Mouse (Mus musculus): ENCODE measurements around the gene Nr2e1. TPM values are rescaled to one million over a fixed set of nuclear protein-coding genes. Genes with fewer than 3 reads are reported as not detected.

Nr2e1 gene
- polyA plus RNA-seq, 1 experiment from 2014 or later: not detected

DNA sequence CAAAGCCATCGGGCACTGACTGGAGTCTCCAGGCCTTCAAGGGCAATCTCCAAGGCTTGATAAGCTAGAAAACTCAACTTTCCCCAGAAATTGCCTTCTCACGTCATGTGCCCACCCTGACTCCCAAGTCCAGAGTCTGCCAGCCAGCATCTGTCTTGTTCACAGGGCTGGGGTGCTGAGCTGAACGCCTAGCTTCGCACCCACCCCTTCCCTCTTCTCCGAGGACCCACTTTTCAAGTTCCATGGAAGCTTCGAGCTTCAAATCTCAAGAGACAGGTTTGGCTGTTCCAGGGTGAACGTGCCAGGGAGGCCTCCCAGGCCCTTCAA, 2.5 kb downstream of the Nr2e1 start:
- Histone ChIP-seq H3K4me3 (ENCODE audit: inconsistent target) (no peak overlapping the region), H3K36me3 (ENCODE audit: inconsistent target) (no peaks in the 10 kb centered on the region)
- 18% methylated on average over 7 of the region's 7 CpGs for WGBS (ENCODE audit: missing documents)

DNA sequence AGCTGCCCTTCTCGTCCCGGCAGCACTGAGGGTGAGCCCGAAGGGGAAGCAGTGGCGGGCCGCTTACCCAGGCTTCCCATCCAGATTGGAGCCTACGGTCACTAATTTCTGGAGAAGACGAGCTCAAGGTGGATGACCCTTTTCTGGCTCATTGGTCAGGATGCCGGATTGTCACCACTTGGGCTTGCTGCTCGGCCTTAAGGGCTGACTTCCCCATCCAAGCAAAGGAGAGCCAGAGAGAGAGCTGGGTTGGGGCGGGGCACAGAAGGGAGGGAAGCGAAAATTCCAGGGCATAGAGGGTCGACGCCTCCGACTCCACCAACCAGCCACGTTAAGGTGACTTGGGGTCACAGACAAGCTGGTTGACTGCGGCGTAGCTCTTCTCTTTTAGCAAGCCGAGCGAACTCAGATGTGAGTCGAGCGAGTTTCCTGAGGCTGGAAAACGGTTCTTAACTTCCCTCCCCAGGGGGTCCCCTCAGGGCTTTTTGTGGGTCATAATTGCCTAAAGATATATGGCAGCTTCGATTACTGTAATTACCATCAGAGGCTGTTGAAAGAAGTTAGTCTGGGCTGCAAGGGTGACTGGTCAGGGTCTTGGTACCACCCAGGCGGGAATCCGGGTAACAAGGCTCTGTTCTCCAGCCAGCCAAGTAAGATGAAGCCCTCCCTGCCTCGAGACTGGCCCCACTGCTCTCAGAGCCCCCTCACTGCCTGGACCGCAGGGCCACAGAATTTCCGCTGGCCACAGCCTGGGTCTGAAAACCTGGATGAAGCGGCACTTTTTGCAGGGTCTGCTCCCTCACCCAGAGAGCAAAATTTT, 3.1 kb downstream of the Nr2e1 start:
- Histone ChIP-seq H3K79me2 (ENCODE audit: inconsistent target) (no peaks in the 10 kb centered on the region), H3K4me3 (ENCODE audit: inconsistent target) (no peak overlapping the region), H3K27ac (no peak overlapping the region), H3K36me3 (ENCODE audit: inconsistent target) (no peaks in the 10 kb centered on the region)
- 5% methylated on average over 29 of the region's 29 CpGs for WGBS (ENCODE audit: missing documents)

More for the DNA sequence above, 2.5 kb downstream of the Nr2e1 start:
- no peak overlapping the region for H3K27ac ChIP-seq
- H3K79me2 ChIP-seq (ENCODE audit: inconsistent target): no peaks in the 10 kb centered on the region

DNA sequence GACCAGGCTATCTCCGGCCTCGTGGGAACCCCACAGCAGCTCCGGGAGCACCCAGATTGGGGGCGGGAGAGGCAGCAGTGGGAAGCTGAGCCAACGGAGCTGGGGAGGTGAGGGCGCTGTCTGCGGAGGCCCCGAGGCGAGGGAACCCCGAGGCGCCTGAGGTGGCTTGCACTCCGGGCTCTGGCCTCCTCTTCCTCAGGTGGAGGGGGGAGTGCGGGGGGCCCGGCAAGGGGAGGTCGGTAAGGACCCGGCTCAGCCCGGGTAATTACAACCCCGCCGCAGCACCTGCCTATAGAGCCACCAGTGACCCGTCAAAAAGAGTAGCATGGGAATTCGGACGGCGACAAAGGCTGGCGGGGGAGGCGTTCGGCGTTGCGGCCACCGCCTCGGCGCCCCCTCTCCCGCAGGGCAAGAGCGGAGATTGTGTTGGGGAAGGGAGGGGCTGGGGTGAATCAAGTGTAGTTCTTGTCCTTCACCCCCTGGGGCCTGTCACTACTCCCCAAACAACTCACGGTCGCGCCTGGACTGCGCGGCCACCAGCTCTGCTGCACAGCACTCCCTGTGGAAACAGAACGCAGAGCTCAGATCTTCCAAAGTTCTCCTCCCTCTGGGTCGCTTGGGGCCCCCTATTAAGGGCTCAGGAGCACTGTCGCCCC, 3.8 kb downstream of the Nr2e1 start:
- Histone ChIP-seq H3K4me3 (ENCODE audit: inconsistent target) (no peak overlapping the region), H3K79me2 (ENCODE audit: inconsistent target) (no peaks in the 10 kb centered on the region), H3K36me3 (ENCODE audit: inconsistent target) (no peaks in the 10 kb centered on the region), H3K27ac (no peak overlapping the region)
- WGBS (ENCODE audit: missing documents): 3% methylated on average over 37 of the region's 41 CpGs

DNA sequence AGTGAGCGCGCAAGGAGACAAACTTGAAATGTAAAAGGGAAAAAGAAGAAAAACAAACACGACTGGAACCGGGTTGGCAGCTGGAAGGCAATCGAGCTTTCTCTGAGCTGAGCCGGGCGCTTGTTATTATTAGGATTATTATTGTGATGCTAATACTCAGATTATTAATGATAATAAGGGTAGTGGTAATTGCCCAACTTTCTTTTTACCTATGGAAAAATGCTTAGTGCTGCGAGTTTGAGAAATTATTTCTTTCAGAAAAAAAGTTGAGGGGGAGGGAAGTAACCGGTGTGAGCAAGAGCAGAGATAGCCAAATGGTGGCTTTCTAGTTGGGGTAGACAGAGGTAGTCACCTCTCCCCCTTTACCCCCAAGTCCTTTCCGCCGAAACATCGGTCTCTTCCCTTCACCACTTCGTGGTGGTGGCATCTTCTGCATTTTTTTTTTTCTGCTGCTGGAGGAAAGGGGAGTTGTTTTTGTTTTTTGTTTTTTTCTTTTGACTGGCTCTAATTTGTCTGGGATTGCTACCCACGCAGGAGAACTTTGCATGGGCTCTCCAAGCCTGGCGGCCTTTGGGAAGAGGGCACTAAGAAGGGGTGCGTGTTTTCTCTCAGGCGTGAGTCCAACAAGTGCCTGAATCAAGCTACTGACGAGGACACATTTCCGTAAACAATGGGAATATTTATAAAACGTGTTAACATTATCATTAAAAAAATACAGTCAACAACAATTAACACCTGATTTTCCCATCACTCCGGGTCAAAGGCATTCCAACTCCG, 4.5 kb downstream of the Nr2e1 start:
- WGBS (ENCODE audit: missing documents): 12% methylated on average over 18 of the region's 22 CpGs
- Histone ChIP-seq H3K79me2 (ENCODE audit: inconsistent target) (no peaks in the 10 kb centered on the region), H3K36me3 (ENCODE audit: inconsistent target) (no peaks in the 10 kb centered on the region), H3K4me3 (ENCODE audit: inconsistent target) (no peak overlapping the region), H3K27ac (no peak overlapping the region)

DNA sequence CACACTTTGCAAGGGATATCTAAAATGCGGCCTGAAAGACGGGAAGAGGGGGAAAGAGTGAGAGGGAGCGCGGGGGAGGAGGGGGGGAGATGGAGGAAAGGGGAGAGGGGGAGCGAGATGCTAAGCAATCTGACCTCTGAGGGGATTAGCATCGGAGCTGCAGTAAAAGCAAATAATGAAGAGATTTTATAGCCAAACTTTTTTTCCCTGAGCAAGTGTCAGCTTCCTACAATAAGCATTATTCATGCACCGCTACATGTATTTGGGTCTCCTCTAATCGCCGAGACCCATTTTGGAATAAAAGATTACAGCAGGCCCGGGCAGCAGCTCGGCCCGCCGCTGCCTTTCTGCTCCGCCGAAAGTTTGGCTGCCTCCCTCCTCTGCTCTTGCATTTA, 5.2 kb downstream of the Nr2e1 start:
- Histone ChIP-seq H3K79me2 (ENCODE audit: inconsistent target) (no peaks in the 10 kb centered on the region), H3K36me3 (ENCODE audit: inconsistent target) (no peaks in the 10 kb centered on the region), H3K27ac (no peak overlapping the region), H3K4me3 (ENCODE audit: inconsistent target) (no peak overlapping the region)
- WGBS (ENCODE audit: missing documents): under 1% methylated on average over 15 of the region's 15 CpGs

DNA sequence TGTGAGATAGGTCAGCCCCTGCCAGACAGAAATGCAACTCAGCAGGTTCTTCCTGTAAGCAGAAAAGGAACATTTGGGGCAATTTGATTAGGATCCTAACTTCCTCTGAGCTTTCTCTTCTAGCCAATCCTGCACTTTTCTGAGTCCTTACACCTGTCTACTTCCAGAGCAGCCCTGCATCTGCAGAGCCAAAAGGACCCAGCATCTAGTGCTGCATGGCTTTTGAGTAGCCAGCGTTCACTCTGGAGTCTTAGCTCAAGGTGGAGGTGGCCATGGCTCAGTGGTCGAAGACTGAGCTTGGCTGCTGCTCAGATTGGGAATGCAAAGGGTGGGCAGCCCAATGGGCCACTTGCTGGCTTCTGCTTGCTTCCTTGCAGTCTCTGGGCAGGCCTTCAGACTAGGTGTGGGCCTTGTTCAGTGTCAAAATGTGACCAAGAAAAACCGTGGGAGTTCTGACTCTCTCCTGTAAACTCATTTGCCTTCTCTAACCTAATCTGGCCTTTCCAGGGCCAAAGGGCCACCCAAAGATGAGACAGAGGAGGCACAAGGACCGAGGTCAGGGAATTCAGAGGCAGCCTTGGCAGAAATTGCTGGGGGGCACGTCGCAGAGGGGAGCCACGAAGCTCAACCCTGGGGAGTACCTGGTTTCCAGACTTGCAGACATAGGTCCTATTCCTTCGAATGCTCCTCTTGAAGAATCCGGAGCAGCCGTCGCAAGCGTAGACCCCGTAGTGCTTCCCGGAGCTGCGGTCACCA, 5.7 kb downstream of the Nr2e1 start:
- H3K4me3 ChIP-seq (ENCODE audit: inconsistent target): no peak overlapping the region
- WGBS (ENCODE audit: missing documents): 8% methylated on average over 15 of the region's 15 CpGs
- no peaks in the 10 kb centered on the region for H3K36me3 ChIP-seq (ENCODE audit: inconsistent target)
- H3K79me2 ChIP-seq (ENCODE audit: inconsistent target): no peaks in the 10 kb centered on the region
- H3K27ac ChIP-seq: no peak overlapping the region

DNA sequence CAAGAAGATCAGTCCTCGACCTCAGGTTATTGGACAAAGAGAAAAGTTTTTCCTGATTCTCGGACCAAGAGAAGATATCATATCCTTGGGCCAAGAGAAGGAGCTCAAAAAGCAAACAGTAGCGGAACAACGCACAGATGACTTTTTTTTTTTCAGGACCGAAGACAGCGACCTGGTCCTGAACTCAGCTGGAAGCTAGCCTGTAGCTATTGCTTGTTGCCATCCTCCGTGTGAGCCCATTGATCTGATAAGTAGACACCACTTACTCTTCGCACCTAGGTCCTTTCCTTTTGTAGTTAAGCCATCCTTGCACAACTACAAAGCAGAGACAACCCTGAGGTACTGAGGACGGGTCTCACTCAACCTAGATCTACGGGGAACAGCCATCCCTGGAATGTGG, 8.8 kb downstream of the Nr2e1 start:
- Histone ChIP-seq H3K4me3 (ENCODE audit: inconsistent target) (no peak overlapping the region), H3K79me2 (ENCODE audit: inconsistent target) (no peaks in the 10 kb centered on the region), H3K36me3 (ENCODE audit: inconsistent target) (no peaks in the 10 kb centered on the region), H3K27ac (no peak overlapping the region)
- 9% methylated on average over 10 of the region's 10 CpGs for WGBS (ENCODE audit: missing documents)

DNA sequence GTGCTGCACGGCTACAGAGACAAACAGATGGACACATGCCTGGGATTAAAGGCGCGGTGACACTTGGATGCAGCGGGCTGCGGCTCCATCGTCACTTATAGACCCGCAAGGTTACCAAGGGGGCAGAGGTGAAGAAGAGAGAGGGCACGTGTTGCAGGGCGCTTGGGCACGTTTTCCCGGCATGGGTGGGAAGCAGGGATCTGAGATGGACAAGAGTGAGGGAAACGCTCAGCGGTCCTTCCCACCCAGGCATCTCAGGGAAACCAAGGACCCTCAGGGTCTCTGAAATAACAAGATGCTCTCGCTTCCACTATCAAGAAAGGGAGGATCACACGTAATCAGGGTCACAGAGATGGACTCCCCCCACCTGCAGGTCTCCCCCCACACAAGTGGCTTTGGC, 10.5 kb downstream of the Nr2e1 start:
- H3K27ac ChIP-seq: no peak overlapping the region
- H3K79me2 ChIP-seq (ENCODE audit: inconsistent target): no peaks in the 10 kb centered on the region
- 6% methylated on average over 15 of the region's 15 CpGs for WGBS (ENCODE audit: missing documents)
- H3K4me3 ChIP-seq (ENCODE audit: inconsistent target): no peak overlapping the region
- no peaks in the 10 kb centered on the region for H3K36me3 ChIP-seq (ENCODE audit: inconsistent target)

DNA sequence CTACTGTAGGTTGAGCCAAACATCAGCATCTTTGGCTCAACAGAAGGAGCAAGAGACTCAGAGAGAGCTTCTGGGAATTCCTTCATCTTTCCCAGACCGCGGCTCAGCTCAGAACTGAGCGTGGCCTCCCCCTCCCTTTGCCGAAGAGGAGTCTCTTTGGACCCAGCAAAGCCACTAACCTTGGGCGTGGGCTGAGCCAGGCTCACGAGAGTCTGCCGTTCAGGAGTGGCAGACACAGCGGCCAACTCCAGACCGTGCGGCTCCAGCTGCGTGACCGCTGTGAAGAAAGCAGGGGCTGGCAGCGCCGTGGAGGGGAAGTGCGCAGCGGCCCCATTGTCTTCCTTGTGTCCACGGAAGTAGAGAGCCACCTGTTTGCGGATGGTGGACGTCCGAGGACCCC, 10.9 kb downstream of the Nr2e1 start:
- H3K79me2 ChIP-seq (ENCODE audit: inconsistent target): no peaks in the 10 kb centered on the region
- H3K4me3 ChIP-seq (ENCODE audit: inconsistent target): no peak overlapping the region
- H3K36me3 ChIP-seq (ENCODE audit: inconsistent target): no peaks in the 10 kb centered on the region
- WGBS (ENCODE audit: missing documents): 3% methylated on average over 20 of the region's 20 CpGs
- no peak overlapping the region for H3K27ac ChIP-seq

DNA sequence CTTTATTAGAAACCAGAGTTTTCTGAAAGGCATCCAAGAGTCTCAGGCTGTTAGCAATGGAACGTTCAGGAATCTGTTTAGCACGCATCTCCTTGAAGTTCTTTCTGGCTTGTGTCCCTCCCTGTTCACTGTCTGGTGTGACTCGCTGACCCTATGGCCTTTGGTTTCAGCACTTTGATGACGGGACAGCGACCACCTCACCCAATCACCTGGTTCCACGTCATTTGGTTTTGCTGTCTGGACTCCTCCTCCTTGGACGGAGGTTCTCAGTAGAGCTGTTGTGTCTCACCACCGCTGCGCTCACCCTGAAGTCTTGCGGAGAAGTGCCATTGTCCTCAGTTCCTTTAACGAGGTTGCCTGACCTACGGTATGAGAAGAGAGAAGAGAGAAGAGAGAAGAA, 21.2 kb downstream of the Nr2e1 start:
- H3K27ac ChIP-seq: no peak overlapping the region
- H3K4me3 ChIP-seq (ENCODE audit: inconsistent target): no peak overlapping the region
- no peaks in the 10 kb centered on the region for H3K79me2 ChIP-seq (ENCODE audit: inconsistent target)
- no peaks in the 10 kb centered on the region for H3K36me3 ChIP-seq (ENCODE audit: inconsistent target)
- 5% methylated on average over 10 of the region's 12 CpGs for WGBS (ENCODE audit: missing documents)

DNA sequence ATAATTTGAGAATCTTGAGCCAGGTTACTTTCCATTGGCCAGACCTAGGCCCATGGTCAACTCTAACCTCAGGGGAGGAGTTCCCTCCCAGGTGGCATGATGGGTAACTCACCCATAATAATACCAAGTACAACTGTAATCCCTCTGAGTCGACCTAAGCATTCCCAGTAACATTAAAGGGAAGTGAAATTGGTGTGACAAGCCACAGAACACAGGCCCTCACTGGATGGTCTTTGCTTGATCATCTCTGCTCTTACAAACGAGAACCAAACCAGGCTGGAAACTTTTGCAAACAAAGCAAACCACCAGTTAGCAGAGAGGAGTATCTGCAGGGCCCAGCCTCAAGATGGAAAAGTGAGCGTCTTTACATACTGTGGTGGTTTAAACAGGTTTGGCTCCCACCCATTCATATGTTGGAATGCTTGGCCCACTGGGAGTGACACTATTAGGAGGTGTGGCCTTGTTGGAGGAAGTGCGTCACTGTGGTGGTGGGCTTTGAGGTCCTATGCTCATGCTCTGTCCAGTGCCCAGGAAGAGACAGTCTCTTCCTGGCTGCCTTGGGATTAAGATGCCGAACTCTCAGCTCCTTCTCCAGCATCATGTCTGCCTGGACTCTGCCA, 23.7 kb downstream of the Nr2e1 start:
- H3K36me3 ChIP-seq (ENCODE audit: inconsistent target): no peaks in the 10 kb centered on the region
- no peaks in the 10 kb centered on the region for H3K79me2 ChIP-seq (ENCODE audit: inconsistent target)
- no peak overlapping the region for H3K4me3 ChIP-seq (ENCODE audit: inconsistent target)
- 53% methylated on average over 5 of the region's 5 CpGs for WGBS (ENCODE audit: missing documents)
- H3K27ac ChIP-seq: no peak overlapping the region

DNA sequence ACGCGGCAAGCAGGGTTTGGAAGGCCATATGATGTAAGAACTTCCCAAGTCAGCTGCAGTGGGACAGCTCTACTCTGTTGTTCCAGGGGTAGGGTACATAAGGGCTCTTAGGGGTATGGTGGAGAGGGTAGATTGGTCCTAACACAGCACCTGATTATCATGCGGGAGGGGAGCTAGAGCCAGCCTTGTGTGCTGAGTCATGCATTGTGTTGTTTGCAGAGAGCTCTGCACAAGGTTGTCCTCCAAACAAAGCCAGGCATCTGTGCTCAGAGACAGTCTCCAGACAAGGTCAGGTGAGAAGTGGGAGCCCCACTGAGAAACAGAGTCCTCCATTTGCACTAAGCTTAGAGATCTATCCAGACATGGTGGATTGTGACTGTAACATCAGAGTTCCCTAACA, 36.9 kb downstream of the Nr2e1 start:
- H3K4me3 ChIP-seq (ENCODE audit: inconsistent target): no peak overlapping the region
- WGBS (ENCODE audit: missing documents): 97% methylated on average over 3 of the region's 3 CpGs
- no peak overlapping the region for H3K27ac ChIP-seq
- no peaks in the 10 kb centered on the region for H3K79me2 ChIP-seq (ENCODE audit: inconsistent target)
- no peaks in the 10 kb centered on the region for H3K36me3 ChIP-seq (ENCODE audit: inconsistent target)

DNA sequence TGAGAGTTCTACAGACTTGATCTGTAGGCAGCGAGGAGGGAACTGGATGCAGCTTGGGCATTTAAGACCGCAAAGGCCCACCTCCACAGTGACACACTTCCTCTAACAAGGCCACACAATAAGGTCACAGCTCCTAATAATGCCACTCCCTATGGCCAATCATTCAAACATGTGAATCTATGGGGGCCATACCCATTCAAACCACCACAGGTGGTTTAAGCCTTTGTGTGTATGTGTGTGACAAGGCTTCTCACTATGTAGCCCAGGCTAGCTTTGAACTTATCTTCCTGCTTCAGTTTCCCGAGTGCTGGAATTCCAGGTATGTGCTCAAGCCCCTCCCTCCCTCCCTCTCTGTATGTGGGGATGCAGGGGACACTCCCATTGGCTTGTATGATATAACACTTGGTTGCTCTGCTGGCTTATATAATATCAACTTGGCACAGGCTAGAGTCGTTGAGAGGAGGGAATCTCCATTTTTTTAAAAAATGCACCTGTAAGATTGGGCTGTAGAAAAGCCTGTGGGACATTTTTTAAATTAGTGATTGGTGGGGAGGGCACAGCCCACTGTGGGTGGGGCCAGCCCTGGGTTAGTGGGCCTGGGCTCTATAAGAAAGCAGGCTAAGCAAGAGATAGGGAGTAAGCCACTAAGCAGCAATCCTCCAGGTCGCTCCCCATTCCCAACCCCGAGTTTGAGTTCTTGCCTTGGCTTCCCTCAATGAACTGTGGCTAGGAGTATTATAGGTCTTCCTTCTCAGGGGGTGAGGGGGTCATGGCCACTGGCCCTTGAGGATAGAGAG, 37.5 kb downstream of the Nr2e1 start:
- Histone ChIP-seq H3K79me2 (ENCODE audit: inconsistent target) (no peaks in the 10 kb centered on the region), H3K36me3 (ENCODE audit: inconsistent target) (no peaks in the 10 kb centered on the region), H3K27ac (no peak overlapping the region), H3K4me3 (ENCODE audit: inconsistent target) (no peak overlapping the region)
- 83% methylated on average over 6 of the region's 6 CpGs for WGBS (ENCODE audit: missing documents)

Data from macrophage (primary cell).